Mouse (Mus musculus): Measurements from ENCODE around the gene Rarb. TPM values are rescaled to one million over a fixed set of nuclear protein-coding genes. Genes with fewer than 3 reads are reported as not detected.

Rarb gene
- total RNA-seq, 2 experiments from 2014 or later, result 8.7 to 14.8 TPM

DNA sequence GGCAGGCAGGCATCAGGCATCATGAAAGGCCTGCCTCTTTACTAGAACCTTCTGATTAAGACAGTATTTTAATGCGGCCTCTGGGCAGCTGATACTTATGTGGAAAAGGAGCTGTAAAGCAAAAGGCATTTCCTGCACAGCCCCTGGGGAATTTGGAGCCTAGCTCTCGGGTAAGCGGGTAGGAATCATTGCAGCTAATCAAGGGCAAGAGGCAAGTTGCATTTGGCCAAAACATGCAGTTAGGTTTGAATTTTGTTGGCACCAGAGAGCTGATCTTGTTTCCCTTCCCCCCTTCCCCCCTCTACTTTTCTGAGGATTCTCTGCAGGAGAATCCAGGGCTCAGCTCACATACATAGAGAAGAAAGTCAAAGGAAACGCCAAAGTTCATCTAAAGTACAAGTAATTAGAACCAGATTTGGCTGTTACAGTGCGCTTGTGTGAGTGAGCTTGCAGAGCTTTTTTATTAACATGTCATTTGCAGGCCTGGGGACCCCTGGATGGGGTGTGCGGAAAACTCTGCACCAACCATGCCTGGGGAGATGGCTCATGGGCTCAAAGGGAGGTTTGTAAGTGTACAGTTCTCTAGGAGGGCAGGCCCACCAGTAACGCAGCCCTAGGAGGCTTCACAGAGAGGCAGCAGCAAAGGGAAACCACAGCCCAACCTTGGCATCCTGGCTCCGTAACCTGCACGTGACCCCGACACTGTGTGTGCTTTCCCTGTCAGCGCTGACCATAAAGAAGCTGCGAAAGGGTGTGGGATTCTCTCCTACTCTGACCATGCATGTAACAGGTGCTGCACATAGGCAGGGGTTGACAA, 264.1 kb downstream of the Rarb start:
- intact Hi-C loops (cut with DNase I), result no loop called here
- DNase-seq (ENCODE audit: extremely low spot score in 1 of 2, low spot score in 2 of 2), result peak in 1 of 2 experiments; percentile 36

DNA sequence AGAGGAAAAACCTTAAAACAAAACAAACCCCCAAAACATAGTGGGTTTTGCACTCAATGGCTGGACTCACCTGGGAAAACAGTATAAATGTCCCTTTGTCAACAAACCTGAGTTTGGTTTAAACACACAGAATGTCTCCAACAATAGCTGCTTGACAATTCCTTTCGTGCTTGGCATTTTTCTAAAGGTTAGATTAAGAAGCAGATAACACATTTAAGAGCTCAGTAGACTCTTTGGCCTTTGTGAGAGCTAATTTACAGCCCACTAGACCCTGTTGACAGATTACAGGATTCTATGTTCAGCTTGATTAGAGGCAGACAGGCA, 264.7 kb downstream of the Rarb start:
- intact Hi-C loops (cut with DNase I), result no loop called here

DNA sequence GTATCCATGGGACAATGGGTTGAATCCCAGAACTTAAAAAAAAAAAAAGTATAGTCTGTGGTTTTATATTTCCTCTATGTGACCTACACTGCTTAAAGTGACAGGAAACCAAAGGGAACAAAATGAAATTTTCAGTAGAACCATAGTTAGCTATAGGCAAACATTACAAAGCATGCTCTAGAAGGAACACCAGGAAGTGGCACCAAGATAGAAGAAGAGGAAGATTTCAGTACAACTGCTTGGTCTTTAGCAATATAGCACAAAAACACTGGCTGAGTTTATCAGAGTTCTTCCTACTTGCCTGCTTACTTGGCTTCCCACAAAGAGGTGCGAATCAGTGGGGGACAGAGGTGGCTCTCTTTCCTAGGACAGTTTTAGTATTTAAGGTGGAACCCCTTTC, 266.7 kb downstream of the Rarb start:
- DNase-seq (ENCODE audit: extremely low spot score in 1 of 2, low spot score in 2 of 2), result no peak
- intact Hi-C loops (cut with DNase I), result no loop called here

More for the DNA sequence above, 264.7 kb downstream of the Rarb start:
- DNase-seq (ENCODE audit: extremely low spot score in 1 of 2, low spot score in 2 of 2), result no peak

DNA sequence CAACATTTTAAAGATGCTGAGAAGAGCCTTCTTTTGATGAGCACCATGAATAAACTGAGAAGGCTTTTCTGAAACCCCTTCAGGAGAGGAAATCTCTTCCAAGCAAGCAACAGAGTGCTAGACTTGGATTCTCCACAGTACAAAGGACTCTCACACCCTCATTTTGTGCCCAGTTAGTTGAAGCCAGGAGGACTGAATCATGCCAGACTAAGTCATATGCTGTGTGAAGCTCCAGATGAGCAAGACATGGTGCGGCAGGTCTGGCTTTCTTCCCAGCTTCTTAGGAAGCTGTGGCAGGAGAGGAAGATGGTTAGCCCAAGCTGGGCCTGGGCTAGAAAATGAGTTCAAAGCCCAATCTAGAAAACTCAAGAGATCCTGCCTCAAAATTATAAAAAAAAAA, 267.1 kb downstream of the Rarb start:
- intact Hi-C loops (cut with DNase I), result no loop called here
- DNase-seq (ENCODE audit: extremely low spot score in 1 of 2, low spot score in 2 of 2), result peak in 1 of 2 experiments; percentile 24

DNA sequence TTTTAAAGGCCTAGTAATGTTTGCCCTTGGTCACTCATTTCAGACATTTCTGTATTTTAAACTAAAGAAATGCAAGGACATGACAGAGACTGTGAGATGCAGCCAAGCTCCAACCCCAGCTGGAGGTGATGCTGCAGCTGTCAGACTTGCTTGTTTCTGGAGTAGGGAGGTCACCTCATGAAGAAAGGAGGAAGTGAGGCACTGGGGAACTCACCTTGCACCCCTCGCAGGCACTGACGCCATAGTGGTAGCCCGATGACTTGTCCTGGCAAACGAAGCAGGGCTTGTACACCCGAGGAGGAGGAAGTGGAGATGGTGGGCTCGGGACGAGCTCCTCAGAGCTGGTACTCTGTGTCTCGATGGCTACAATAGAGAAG, 270.8 kb downstream of the Rarb start:
- no peak for DNase-seq (ENCODE audit: extremely low spot score in 1 of 2, low spot score in 2 of 2)
- intact Hi-C loops (cut with DNase I), result no loop called here

DNA sequence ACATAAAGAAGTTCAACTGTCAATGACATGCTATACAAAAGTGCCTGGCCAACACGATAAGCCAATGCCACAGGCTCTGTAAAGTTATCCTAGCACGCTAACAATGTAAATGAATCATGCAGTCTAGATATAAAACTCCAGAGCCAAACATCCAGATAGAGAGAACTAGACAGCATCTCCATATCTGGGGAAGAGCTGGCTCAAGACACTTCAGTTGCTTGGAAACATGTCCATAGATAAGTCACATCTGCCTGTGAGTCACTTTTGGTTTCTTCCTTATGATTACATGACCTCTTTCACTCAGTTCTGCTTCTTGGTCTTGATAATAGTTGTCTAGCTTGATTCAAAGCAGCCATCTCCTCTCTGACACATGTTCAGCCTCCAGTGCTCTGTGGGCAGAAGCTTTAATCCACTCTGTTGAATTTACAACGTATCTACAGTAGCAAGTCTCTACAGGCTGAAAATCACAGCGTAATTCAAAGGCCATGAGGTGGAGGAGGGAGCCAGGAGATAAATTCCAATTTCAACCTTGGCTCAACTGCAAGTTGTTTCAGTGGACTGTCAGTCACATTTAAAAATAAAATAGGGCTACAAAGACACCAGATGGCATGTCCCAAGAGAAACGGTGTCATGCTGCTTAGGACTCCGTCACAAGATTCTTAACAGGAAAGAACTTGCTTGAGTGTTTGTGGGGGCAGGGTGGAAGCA, 271.3 kb downstream of the Rarb start:
- intact Hi-C loops (cut with DNase I), result no loop called here
- peak in 1 of 2 experiments; percentile 39 for DNase-seq (ENCODE audit: extremely low spot score in 1 of 2, low spot score in 2 of 2)

DNA sequence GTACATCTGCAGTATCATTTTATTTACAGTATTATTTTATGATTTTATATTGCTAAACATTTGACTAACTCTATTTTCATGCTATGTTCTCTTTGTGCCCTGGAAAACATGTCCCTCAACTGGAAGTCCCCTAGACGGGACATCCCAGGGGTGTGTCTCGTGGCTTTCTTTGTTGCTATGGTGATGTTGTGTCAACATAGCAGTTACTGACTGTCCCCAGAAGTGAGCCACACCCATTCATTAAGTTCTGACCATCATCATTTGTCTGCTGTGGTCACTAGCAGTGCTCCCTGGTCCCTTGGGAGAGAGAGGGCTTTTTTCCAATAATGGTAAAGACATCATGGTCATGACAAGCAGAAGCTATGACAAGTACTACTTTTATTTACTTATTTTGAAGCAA, 274.0 kb downstream of the Rarb start:
- intact Hi-C loops (cut with DNase I), result no loop called here
- no peak for DNase-seq (ENCODE audit: extremely low spot score in 1 of 2, low spot score in 2 of 2)

DNA sequence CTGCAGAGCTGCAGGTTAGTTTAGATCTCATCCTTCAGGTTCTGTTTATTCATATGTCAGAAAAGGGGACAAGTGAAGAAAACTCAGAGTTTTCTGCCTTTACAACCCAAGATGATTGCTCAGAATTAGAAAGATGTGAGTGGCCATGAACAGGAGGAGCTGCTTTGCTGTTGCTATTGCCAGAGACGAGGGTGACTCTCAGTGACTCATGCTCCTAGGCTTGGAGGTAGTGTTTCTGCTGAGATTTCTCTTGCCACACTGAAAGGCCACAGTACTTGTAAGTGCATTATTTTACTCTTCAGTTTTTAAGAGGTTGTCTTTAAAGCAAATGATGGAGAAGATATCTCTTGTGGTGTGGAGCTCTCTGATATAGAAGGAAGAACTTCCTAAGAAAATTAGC, 277.3 kb downstream of the Rarb start:
- DNase-seq (ENCODE audit: extremely low spot score in 1 of 2, low spot score in 2 of 2), result no peak
- intact Hi-C loops (cut with DNase I), result no loop called here

DNA sequence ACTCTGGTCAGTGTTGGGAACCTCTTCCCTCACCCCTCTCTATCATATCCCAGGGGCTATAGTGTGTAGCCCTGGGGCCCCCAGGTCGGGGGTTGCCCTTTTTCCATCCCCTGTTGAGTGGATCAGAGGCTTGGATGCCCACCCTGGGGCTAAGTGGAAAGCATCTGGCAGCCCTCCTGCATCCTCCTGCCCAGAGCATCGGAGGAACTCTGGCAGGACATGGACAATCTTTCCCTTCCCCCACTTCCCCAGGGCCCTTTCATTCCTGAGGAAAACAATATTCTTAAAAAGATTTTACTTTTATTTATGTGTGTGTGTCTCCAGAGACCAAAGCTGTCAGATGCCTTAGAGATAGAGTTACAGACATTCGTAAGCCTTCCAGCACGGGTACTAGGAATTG, 281.5 kb downstream of the Rarb start:
- DNase-seq (ENCODE audit: extremely low spot score in 1 of 2, low spot score in 2 of 2), result peak in 1 of 2 experiments; percentile 38
- intact Hi-C loops (cut with DNase I), result no loop called here

DNA sequence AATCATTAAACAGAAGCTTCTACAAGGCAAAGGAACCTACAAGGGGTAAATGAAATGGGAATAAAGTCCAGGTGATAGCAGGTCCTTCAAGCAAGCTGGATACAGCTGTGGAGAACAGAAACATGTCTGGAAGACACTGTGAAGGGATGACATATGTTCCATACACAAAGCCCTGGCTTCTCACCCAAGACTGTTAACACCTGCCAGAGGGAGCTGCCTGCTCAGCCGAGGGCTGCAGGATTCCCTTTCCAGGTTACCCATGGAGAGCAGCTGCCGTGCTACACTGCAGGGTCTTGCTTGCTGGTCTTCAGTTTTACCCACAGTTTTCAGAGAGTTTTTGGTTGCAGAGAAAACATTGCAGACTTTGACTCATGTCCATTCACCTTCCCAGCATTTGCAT, 290.3 kb downstream of the Rarb start:
- intact Hi-C loops (cut with DNase I), result no loop called here
- no peak for DNase-seq (ENCODE audit: extremely low spot score in 1 of 2, low spot score in 2 of 2)

DNA sequence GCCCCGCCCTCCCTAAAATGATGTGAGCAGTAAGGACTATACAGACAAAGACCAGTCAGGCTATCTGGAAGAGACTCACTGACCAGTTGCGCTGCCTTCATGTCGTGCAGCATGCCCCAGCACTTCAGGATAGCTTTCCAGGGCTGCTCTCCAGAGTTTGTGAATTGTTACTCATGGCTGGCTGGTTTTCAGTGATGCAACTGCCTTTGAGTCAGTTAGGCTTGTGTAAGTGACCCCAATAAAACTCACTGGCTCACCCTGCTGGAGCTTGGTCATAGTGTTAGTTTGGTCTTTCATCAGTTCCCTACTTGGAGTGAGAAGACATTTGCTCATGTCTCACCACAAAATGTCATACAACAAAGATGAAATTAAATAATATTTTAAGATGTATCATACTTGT, 292.8 kb downstream of the Rarb start:
- no peak for DNase-seq (ENCODE audit: extremely low spot score in 1 of 2, low spot score in 2 of 2)
- intact Hi-C loops (cut with DNase I), result no loop called here

DNA sequence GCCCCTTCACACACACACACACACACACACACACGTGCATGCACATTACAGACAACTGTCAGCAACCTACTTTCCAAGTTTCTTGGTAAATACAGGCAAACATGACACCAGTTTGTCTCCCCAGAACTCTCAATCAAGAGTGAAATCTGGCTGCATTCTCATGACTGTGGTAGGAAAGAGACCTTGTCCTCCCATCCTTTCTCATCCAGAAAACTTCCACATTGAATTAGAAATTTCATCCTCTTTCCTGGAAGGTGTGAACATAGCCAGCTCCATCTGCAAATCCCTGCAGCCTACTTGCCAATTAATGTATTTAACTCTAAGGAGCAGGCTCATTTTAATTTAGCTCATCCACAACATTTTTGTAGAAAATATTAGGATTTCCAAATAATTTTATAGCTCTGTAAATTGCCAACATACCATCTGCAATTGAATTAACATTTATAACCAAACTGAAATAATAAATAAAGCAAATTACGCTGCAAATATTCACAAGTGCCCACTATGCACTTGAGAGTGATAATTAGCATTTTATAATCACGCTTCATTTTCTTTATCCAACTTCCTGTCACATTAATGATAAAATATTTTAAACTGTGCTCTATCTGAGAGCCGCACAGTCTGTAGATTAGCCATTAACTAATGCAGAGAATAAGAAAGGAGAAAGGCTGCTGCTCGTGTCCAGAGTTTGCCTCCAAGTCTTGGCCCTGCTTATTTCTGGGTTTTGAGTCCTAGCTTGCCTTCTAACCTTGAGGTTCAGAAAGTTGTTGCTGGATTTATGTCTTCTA, 293.6 kb downstream of the Rarb start:
- no peak for DNase-seq (ENCODE audit: extremely low spot score in 1 of 2, low spot score in 2 of 2)
- intact Hi-C loops (cut with DNase I), result no loop called here

DNA sequence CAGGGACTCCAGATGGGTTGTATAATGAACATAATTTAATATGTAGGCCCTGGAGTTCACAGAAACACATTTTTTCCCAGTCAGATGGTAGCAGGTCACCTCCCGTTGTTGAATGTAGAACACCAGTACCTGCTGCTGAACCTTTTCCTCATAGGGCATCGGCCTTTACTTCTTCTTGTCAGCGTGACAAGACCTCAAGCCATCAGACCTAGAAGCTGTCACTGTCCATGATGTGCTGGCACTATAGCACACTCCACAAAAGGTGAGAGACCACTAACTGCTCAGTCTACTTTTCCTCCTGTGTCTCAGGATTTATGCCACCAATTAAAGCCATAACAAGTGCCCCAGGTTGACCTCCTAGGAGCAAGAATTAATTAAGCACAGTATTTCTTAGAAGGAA, 296.1 kb downstream of the Rarb start:
- intact Hi-C loops (cut with DNase I), result no loop called here
- no peak for DNase-seq (ENCODE audit: extremely low spot score in 1 of 2, low spot score in 2 of 2)

DNA sequence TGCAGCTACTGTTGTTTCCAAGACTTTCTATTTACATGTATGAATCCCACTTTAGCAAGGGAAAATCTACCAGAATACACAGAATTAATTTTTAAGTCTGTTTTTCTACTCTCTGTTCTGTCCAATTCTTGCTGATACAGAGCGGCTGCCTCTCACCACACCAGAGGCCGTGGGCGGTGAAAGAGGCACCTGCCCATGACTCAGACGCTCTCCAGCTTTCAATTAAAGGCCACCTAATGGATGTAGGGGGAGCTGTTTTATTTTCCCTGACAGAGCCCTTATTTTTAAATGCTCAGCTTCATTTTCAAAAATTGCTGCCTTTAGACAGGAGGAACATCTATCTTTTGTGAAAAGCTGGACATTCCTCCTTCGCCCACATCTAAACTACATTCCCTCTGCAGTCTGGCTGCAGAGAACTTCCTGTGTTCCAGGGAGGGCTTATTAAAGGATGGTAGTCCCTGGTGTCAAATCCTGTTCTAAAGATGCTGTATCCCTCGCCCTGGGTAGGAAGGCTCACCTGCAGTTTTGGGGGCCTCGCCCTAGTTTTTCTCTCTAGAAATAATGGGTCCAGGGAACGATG, 299.3 kb downstream of the Rarb start:
- no peak for DNase-seq (ENCODE audit: extremely low spot score in 1 of 2, low spot score in 2 of 2)
- intact Hi-C loops (cut with DNase I), result no loop called here

DNA sequence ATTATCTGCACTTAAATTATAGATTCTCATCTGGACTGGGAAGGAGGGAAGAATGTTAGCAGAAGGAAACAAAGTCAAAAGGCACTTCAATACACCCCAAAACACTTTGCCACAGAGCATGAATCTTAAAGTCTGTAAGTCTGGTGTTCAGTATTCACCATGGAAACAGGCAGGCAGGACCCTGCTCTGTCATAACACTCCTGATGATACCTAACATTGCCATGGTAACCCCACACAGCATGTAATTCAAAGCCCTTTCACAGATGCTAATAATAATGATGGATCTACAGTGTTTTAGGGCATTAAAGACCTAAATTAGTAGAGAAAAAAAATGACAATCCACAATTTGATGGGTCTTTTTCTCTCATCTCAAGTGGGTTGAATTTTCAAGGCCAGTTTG, 301.0 kb downstream of the Rarb start:
- intact Hi-C loops (cut with DNase I), result no loop called here

DNA sequence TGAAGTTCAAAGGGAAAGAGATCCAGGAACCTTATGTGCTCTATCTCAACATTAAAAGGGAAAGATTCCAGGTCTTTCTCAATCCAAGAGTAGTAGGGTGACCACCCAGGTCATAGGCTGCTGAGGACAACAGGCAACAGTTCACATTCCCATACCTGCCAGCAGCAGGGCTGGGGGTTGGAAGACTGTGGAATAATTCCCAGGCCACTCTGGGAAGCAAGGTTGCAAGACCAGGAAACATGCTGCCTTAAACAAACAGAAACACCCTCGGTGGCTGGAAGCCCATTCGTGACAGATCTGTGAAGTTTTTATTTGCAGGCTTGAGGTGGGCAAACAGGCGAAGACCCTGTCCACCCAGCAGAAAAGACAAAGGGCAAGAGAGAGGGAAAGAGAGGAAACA, 303.2 kb downstream of the Rarb start:
- intact Hi-C loops (cut with DNase I), result no loop called here
- no peak for DNase-seq (ENCODE audit: extremely low spot score in 1 of 2, low spot score in 2 of 2)

More for the DNA sequence above, 301.0 kb downstream of the Rarb start:
- DNase-seq (ENCODE audit: extremely low spot score in 1 of 2, low spot score in 2 of 2), result peak in 1 of 2 experiments; percentile 34

DNA sequence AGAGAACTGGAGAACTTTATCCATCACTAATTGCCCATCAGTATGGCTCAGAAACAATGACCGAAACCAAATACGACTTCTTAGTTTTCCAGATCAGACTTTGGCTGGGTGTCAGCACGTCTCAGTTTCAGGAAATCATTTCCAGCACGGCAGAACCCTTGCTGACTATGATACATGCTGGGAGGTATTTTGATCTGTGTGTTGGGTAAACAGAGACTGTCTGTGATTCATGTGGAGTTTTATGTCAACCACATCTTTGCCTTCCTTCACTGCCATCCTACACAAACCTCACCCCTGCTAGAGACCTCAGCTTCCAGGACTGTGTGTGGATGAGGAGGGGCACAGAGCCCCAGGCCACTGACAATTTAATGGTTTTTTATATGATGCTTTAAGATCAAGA, 308.4 kb downstream of the Rarb start:
- intact Hi-C loops (cut with DNase I), result no loop called here
- DNase-seq (ENCODE audit: extremely low spot score in 1 of 2, low spot score in 2 of 2), result no peak

DNA sequence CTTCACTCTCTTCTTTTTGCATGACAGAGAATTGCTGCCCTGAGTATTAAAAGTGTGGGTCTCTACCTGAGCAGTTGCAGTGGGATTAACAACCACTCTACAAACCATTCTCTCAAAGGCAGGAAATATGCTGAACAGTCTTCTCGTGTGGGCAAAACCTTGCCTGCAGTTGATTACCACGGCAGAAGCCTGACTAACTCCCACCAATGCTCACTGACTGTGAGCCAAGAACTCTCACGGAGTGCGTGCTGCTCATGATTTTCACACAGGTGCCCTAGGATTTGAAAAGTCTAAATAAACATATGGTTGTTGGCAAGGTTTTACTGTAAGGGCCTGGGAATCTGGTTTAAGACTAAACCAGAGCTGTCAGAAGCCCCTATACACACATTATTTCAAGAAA, 309.1 kb downstream of the Rarb start:
- intact Hi-C loops (cut with DNase I), result no loop called here
- DNase-seq (ENCODE audit: extremely low spot score in 1 of 2, low spot score in 2 of 2), result no peak

DNA sequence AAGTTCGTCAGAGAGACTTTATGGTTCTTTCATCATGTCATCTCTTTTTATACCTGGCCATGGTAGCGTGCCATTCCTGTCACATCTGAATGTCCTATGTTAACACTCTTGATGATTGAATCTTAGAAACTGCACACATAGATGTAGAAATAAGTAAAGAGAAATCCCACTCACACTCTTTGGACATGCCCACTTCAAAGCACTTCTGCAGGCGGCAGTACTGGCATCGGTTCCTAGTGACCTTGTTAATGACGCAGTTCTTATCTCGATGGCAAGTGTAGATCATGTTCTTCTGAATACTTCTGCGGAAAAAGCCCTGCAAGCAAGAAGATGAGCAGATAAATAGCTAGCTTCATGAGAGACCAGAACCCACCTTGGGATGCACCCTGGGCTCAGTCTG, 310.2 kb downstream of the Rarb start:
- no peak for DNase-seq (ENCODE audit: extremely low spot score in 1 of 2, low spot score in 2 of 2)
- intact Hi-C loops (cut with DNase I), result no loop called here
